ENCODE assay signal across 33 mouse cellular contexts in the genomic region with DNA sequence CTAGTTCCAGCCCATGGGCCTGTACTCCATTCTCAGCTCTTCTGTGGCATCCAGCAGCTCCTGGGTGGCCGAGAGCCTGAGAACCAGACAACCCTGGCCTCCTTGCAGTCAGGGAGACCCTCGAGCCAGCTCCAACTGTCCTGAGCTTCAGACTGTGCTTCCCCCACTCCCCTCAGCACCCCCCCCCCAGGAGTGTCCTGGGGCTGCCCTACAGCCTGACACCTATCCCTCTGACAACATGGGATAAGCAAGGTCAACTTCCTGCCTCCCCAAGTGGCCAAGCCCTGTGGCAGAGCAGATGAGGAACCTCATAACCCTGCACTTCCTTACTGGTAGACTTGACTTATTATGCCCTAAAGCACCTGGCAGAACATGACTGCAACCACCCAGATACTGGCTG.
"Had no signal": no experiment of that assay in that cellular context is flagged by ENCODE, and none has a peak within 500 bp of the region (broad histone marks: within the 10 kb centered on the region; RNA-seq: fewer than 3 reads in every experiment).

No protein-coding gene starts in this region.

- H3K27ac ChIP-seq: heart, embryonic 10.5 days; heart, embryonic 13.5 days; heart, embryonic 15.5 days; hindbrain, embryonic 10.5 days; hindbrain, embryonic 12.5 days; hindbrain, embryonic 13.5 days; hindbrain, embryonic 14.5 days; hindbrain, embryonic 15.5 days; hindbrain, postnatal 0 days; intestine, embryonic 15.5 days; kidney, embryonic 15.5 days; kidney, postnatal 0 days; left cerebral cortex, adult 2 months had no signal

- H3K36me3 ChIP-seq: heart, embryonic 10.5 days; heart, embryonic 13.5 days; heart, embryonic 15.5 days; hindbrain, embryonic 10.5 days; hindbrain, embryonic 12.5 days; hindbrain, embryonic 13.5 days; hindbrain, embryonic 15.5 days; intestine, embryonic 15.5 days; kidney, embryonic 15.5 days had no signal

- H3K9me3 ChIP-seq: heart, embryonic 10.5 days; heart, embryonic 13.5 days; heart, embryonic 15.5 days; hindbrain, embryonic 10.5 days; hindbrain, embryonic 12.5 days; hindbrain, embryonic 13.5 days; hindbrain, embryonic 15.5 days; intestine, embryonic 15.5 days; kidney, embryonic 15.5 days had no signal

- H3K9ac ChIP-seq: heart, embryonic 13.5 days; heart, embryonic 15.5 days; hindbrain, embryonic 12.5 days; hindbrain, embryonic 13.5 days; hindbrain, embryonic 14.5 days; hindbrain, embryonic 15.5 days; intestine, embryonic 15.5 days; kidney, embryonic 15.5 days had no signal

- DNase-seq: heart, postnatal 14 days; heart, postnatal 36 days; heart, postnatal 4 days; kidney, adult 11 months; kidney, adult 18-20 months; kidney, adult 2 months; kidney, adult 8-10 months; kidney, adult 9 months; kidney, postnatal 10 days; kidney, postnatal 14 days; kidney, postnatal 25 days; kidney, postnatal 36 days; kidney, postnatal 4 days; layer of hippocampus, adult 9-11 months; layer of hippocampus, postnatal 36 days had no signal

- H3K4me3 ChIP-seq: heart, embryonic 10.5 days; heart, embryonic 13.5 days; heart, embryonic 15.5 days; hindbrain, embryonic 10.5 days; hindbrain, embryonic 12.5 days; hindbrain, embryonic 13.5 days; hindbrain, embryonic 15.5 days; intestine, embryonic 15.5 days; kidney, embryonic 15.5 days; left cerebral cortex, adult 2 months had no signal

- H3K4me1 ChIP-seq: heart, embryonic 10.5 days; heart, embryonic 15.5 days; hindbrain, embryonic 10.5 days; hindbrain, embryonic 12.5 days; hindbrain, embryonic 13.5 days; hindbrain, embryonic 15.5 days; intestine, embryonic 15.5 days; kidney, embryonic 15.5 days had no signal

- H3K4me2 ChIP-seq: heart, embryonic 11.5 days; heart, embryonic 13.5 days; heart, embryonic 15.5 days; hindbrain, embryonic 12.5 days; hindbrain, embryonic 13.5 days; hindbrain, embryonic 14.5 days; hindbrain, embryonic 15.5 days; intestine, embryonic 15.5 days; kidney, embryonic 15.5 days had no signal

- ATAC-seq: hindbrain, embryonic 16.5 days; hindbrain, postnatal 0 days; inflammation-experienced regulatory T-cells, adult 6 months; intestine, embryonic 15.5 days; intestine, embryonic 16.5 days; intestine, postnatal 0 days had no signal

- H3K27me3 ChIP-seq: heart, embryonic 13.5 days; heart, embryonic 15.5 days; hindbrain, embryonic 12.5 days; hindbrain, embryonic 13.5 days; hindbrain, embryonic 15.5 days; intestine, embryonic 15.5 days; kidney, embryonic 15.5 days had no signal
